8 mouse cellular contexts compared by ENCODE assay signal in the genomic region with DNA sequence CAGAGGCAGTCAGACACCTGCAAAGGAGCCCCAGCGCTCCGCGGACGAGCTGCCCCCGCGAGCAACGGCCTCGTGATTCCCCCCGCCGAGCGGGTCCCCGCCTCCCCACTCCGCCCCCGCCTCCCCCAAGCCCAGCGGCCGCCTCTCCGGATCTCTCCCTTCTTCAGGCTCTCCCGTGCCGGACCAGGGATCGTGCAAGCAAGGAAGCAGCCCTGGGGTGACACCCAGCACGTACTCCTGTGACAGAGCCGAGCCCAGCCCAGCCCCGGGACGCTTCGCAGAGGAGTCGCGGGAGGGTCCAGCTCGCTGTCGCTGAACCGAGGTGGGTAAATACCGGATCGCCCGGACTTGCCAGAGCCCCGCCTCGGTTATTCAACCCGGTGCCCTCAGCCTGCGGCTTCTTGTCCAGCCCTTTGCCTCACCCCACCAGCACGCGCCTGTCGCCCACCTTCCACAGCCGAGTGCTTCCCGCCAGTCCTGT. TPM values are rescaled to one million over a fixed set of nuclear protein-coding genes. Genes with fewer than 3 reads are reported as not detected.
DNase-seq lines count a peak whose midpoint lies in the region; ATAC-seq and TF ChIP-seq lines count a peak whose summit lies in the region.

No protein-coding gene starts in this region.

- no peaks in the 10 kb centered on the region for H3K4me1 ChIP-seq in embryonic facial prominence, embryonic 11.5 days (ENCODE audit: control insufficient read depth, insufficient read depth, low read length)
- H3K4me1 ChIP-seq in limb, embryonic 12.5 days (replicated peaks): peaks cover 46% of the 10 kb centered on the region
- peaks cover 9% of the 10 kb centered on the region; the same call in 1 of the 2 replicates for H3K4me1 ChIP-seq in stomach, embryonic 14.5 days (ENCODE audit: control insufficient read depth, insufficient read depth, low read length)

- peak overlapping the region; percentile 3 for H3K4me2 ChIP-seq in embryonic facial prominence, embryonic 11.5 days (ENCODE audit: low read depth, low read length)
- peak overlapping the region; percentile 48 for H3K4me2 ChIP-seq in limb, embryonic 12.5 days
- H3K4me2 ChIP-seq in stomach, embryonic 14.5 days (replicated peaks; ENCODE audit: low read depth, low read length): peak overlapping the region; percentile 27

- H3K27ac ChIP-seq in gastrocnemius, adult 2 months: no peak overlapping the region
- no peak overlapping the region for H3K27ac ChIP-seq in embryonic facial prominence, embryonic 11.5 days (replicated peaks; ENCODE audit: low read depth, low read length)
- no peak overlapping the region for H3K27ac ChIP-seq in limb, embryonic 12.5 days
- no peak overlapping the region for H3K27ac ChIP-seq in stomach, embryonic 14.5 days (ENCODE audit: low read length)

- H3K36me3 ChIP-seq in embryonic facial prominence, embryonic 11.5 days (replicated peaks; ENCODE audit: control insufficient read depth, insufficient read depth, low read depth, low read length): no peaks in the 10 kb centered on the region
- H3K36me3 ChIP-seq in limb, embryonic 12.5 days: no peaks in the 10 kb centered on the region
- H3K36me3 ChIP-seq in stomach, embryonic 14.5 days (ENCODE audit: control insufficient read depth, insufficient read depth, low read length): no peaks in the 10 kb centered on the region

- TF ChIP-seq CTCF in gastrocnemius, adult 2 months (IDR thresholded peaks at IDR 0.05): no peak

- no peaks in the 10 kb centered on the region for H3K9me3 ChIP-seq in embryonic facial prominence, embryonic 11.5 days (replicated peaks; ENCODE audit: control insufficient read depth, low read length)
- no peaks in the 10 kb centered on the region for H3K9me3 ChIP-seq in limb, embryonic 12.5 days
- no peaks in the 10 kb centered on the region for H3K9me3 ChIP-seq in stomach, embryonic 14.5 days (ENCODE audit: control insufficient read depth, low read depth, low read length)

- H3K9ac ChIP-seq in embryonic facial prominence, embryonic 11.5 days (replicated peaks; ENCODE audit: low read length): no peak overlapping the region
- H3K9ac ChIP-seq in limb, embryonic 12.5 days (replicated peaks): no peak overlapping the region
- no peak overlapping the region for H3K9ac ChIP-seq in stomach, embryonic 14.5 days (replicated peaks; ENCODE audit: low read depth, low read length)

- DNase-seq in gastrocnemius, adult 2 months: no peak
- DNase-seq in gastrocnemius, adult 18-20 months (ENCODE audit: low spot score): no peak
- DNase-seq in B cell, adult 2 months: peak; percentile 50 to 59
- DNase-seq in embryonic facial prominence, embryonic 11.5 days (ENCODE audit: low spot score): no peak
- DNase-seq in gastrocnemius, postnatal 10 days: no peak

- intact Hi-C loops in gastrocnemius, adult 2 months (cut with DNase I): loop anchor here (10.0 kb wide), 1 partner anchor 437 kb away; no protein-coding TSS in a partner anchor

- H3K27me3 ChIP-seq in embryonic facial prominence, embryonic 11.5 days (ENCODE audit: control insufficient read depth, insufficient read depth, low read length): peaks cover 75% of the 10 kb centered on the region
- H3K27me3 ChIP-seq in limb, embryonic 12.5 days: peaks cover 93% of the 10 kb centered on the region
- H3K27me3 ChIP-seq in stomach, embryonic 14.5 days (ENCODE audit: control insufficient read depth, insufficient read depth, low read length): peaks cover 79% of the 10 kb centered on the region

- WGBS in embryonic facial prominence, embryonic 11.5 days: 0% methylated on average over 42 of the region's 42 CpGs
- under 1% methylated on average over 42 of the region's 42 CpGs for whole genome bisulfite sequencing in limb, embryonic 12.5 days
- under 1% methylated on average over 42 of the region's 42 CpGs for WGBS in stomach, embryonic 14.5 days

- ATAC-seq in embryonic facial prominence, embryonic 11.5 days (replicated peaks; ENCODE audit: insufficient number of reproducible peaks, low FRiP score, low TSS enrichment, low read depth): no peak
- no peak for ATAC-seq in limb, embryonic 12.5 days (ENCODE audit: insufficient number of reproducible peaks, insufficient read depth, low FRiP score, low TSS enrichment, low read depth)
- ATAC-seq in stomach, embryonic 14.5 days (ENCODE audit: insufficient number of reproducible peaks, insufficient read depth, low FRiP score, low read depth): no peak
- no peak for ATAC-seq in megakaryocyte, adult 5-6 weeks (ENCODE audit: poor library complexity, severe bottlenecking)

- peak overlapping the region; percentile 34; the same call in 1 of the 2 replicates for H3K4me3 ChIP-seq in gastrocnemius, adult 2 months
- H3K4me3 ChIP-seq in embryonic facial prominence, embryonic 11.5 days (ENCODE audit: low read depth, low read length): peak overlapping the region; percentile 23; the same call in 1 of the 2 replicates
- peak overlapping the region; percentile 29 for H3K4me3 ChIP-seq in limb, embryonic 12.5 days (replicated peaks)
- peak overlapping the region; percentile 19 for H3K4me3 ChIP-seq in stomach, embryonic 14.5 days (ENCODE audit: low read depth, low read length)

RNA-seq across cellular contexts. Expression of a gene that starts 9.2 kb away (rescaled TPM):
- 1 to 10 TPM; 1.2 to 2.9 TPM for total RNA-seq in gastrocnemius, adult 2 months (2021)
- total RNA-seq in gastrocnemius, adult 18-20 months (2021): under 1 TPM in 1 of 2 experiments, not detected in 1; 0.12 TPM
- polyA plus RNA-seq in embryonic facial prominence, embryonic 11.5 days (2014; fragmentation: Nextera tagmentation; extraction: Ambion mirVana): 2.0 and 2.1 TPM in 2 replicates
- 0.28 and 0.33 TPM in 2 replicates for polyA plus RNA-seq in limb, embryonic 12.5 days (2016; fragmentation: Nextera tagmentation; extraction: Ambion mirVana)
- polyA plus RNA-seq in stomach, embryonic 14.5 days (2014; fragmentation: Nextera tagmentation; extraction: Ambion mirVana): 0.30 and 0.62 TPM in 2 replicates
- not detected in 2 replicates for total RNA-seq in megakaryocyte, adult 5-6 weeks (2015)
- not detected in 2 replicates for total RNA-seq in megakaryocyte, adult 5-6 weeks (2017)
- under 1 TPM; 0.49 to 0.88 TPM for total RNA-seq in gastrocnemius, postnatal 10 days (2021)

RNA-seq across cellular contexts. Expression of a gene that starts 53.4 kb away (rescaled TPM):
- not detected for total RNA-seq in gastrocnemius, adult 2 months (2021)
- total RNA-seq in gastrocnemius, adult 18-20 months (2021): not detected
- polyA plus RNA-seq in embryonic facial prominence, embryonic 11.5 days (2014; fragmentation: Nextera tagmentation; extraction: Ambion mirVana): 0.67 and 1.4 TPM in 2 replicates
- polyA plus RNA-seq in limb, embryonic 12.5 days (2016; fragmentation: Nextera tagmentation; extraction: Ambion mirVana): 0.38 and 0.93 TPM in 2 replicates
- polyA plus RNA-seq in stomach, embryonic 14.5 days (2014; fragmentation: Nextera tagmentation; extraction: Ambion mirVana): 4.0 and 5.4 TPM in 2 replicates
- total RNA-seq in megakaryocyte, adult 5-6 weeks (2015): not detected in 2 replicates
- not detected in 2 replicates for total RNA-seq in megakaryocyte, adult 5-6 weeks (2017)
- not detected for total RNA-seq in gastrocnemius, postnatal 10 days (2021)

Comparison
In these comparisons a context has a peak if more than half of its experiments do, and no peak if none do; other contexts are left out.
1. DNase-seq: peak in B cell, adult 2 months (2 of 2); none in gastrocnemius, adult 2 months (single experiment), gastrocnemius, adult 18-20 months (single experiment), embryonic facial prominence, embryonic 11.5 days (single experiment) and gastrocnemius, postnatal 10 days (single experiment).
2. Peak in every context shown above with its lines, with median percentiles within 50 percentile points of each other: H3K4me3 ChIP-seq and H3K4me2 ChIP-seq.